Mouse (Mus musculus): ENCODE data around the gene 1810046K07Rik. TPM values are rescaled to one million over a fixed set of nuclear protein-coding genes. Genes with fewer than 3 reads are reported as not detected.

Gene 1810046K07Rik
- total RNA-seq, 2 experiments from 2014 or later = not detected

Other genes starting within 250 kb of the 1810046K07Rik start
- gene 4833427G06Rik, start 226.8 kb downstream of the 1810046K07Rik start, total RNA-seq (2021) = not detected
- gene Gm32742, start 163.4 kb downstream of the 1810046K07Rik start, total RNA-seq (2021) = not detected
- under 1 TPM; 0.38 to 0.45 TPM for gene Pou2af1, start 115.2 kb downstream of the 1810046K07Rik start, total RNA-seq (2021)
- 1 to 10 TPM; 1.3 to 1.5 TPM for gene Colca2, start 50.3 kb downstream of the 1810046K07Rik start, total RNA-seq (2021)

Measured in heart, postnatal 10 days (tissue).